Mouse (Mus musculus) forebrain, embryonic 15.5 days (tissue): ENCODE measurements around the gene Hacd2. TPM values are rescaled to one million over a fixed set of nuclear protein-coding genes. Genes with fewer than 3 reads are reported as not detected.

ENCODE experiments used
- ATAC-seq: fragments of 200-750 bp; cut with Nextera tagmentation; replicated peaks from 2 replicates; pipeline ENCODE4 v1.8.0; 2017; ENCODE audit warnings: mild to moderate bottlenecking, moderate TSS enrichment, moderate library complexity
- H3K27ac ChIP-seq: fragments of 300-500 bp; sonication (generic); replicated peaks from 2 replicates; pipeline ENCODE4 v1.5.1; 2015; ENCODE audit warnings: mild to moderate bottlenecking, inconsistent platforms
- H3K27me3 ChIP-seq: fragments of 300-500 bp; sonication (generic); 2 replicates; pipeline ENCODE4 v1.6.1; 2015; ENCODE audit warnings: inconsistent platforms
- H3K36me3 ChIP-seq: fragments of 300-500 bp; sonication (generic); 2 replicates; pipeline ENCODE4 v1.6.1; 2015; ENCODE audit warnings: mild to moderate bottlenecking, inconsistent platforms
- H3K4me1 ChIP-seq: fragments of 300-500 bp; sonication (generic); 2 replicates; pipeline ENCODE4 v1.6.1; 2015; ENCODE audit warnings: inconsistent platforms
- H3K4me2 ChIP-seq: fragments of 300-500 bp; sonication (generic); replicated peaks from 2 replicates; pipeline ENCODE4 v1.6.1; 2015; ENCODE audit warnings: mild to moderate bottlenecking, inconsistent platforms
- H3K4me3 ChIP-seq: fragments of 300-500 bp; sonication (generic); 2 replicates; pipeline ENCODE4 v1.5.1; 2015; ENCODE audit warnings: mild to moderate bottlenecking, inconsistent platforms
- H3K9ac ChIP-seq: fragments of 300-500 bp; sonication (generic); replicated peaks from 2 replicates; pipeline ENCODE4 v1.6.1; 2015; ENCODE audit warnings: mild to moderate bottlenecking, inconsistent platforms
- H3K9me3 ChIP-seq: fragments of 300-500 bp; sonication (generic); 2 replicates; pipeline ENCODE4 v1.6.1; 2016; ENCODE audit warnings: inconsistent platforms
- WGBS: fragments of 180-500 bp; shearing (Covaris S2); methylation state at CpG from one replicate; pipeline ENCODE4 v1.1.7; 2015; ENCODE audit warnings: mixed read lengths; 5-methylcytosine and 5-hydroxymethylcytosine counted together
- polyA plus RNA-seq: library from polyadenylated mRNA; unstranded; fragments of >200 nt; fragmentation: Nextera tagmentation; extraction: Ambion mirVana; gene quantifications from 2 replicates; pipeline ENCODE4 v1.2.1, GENCODE M21; 2015

The Hacd2 gene
- polyA plus RNA-seq, 1 experiment from 2014 or later: 39.6 TPM

DNA sequence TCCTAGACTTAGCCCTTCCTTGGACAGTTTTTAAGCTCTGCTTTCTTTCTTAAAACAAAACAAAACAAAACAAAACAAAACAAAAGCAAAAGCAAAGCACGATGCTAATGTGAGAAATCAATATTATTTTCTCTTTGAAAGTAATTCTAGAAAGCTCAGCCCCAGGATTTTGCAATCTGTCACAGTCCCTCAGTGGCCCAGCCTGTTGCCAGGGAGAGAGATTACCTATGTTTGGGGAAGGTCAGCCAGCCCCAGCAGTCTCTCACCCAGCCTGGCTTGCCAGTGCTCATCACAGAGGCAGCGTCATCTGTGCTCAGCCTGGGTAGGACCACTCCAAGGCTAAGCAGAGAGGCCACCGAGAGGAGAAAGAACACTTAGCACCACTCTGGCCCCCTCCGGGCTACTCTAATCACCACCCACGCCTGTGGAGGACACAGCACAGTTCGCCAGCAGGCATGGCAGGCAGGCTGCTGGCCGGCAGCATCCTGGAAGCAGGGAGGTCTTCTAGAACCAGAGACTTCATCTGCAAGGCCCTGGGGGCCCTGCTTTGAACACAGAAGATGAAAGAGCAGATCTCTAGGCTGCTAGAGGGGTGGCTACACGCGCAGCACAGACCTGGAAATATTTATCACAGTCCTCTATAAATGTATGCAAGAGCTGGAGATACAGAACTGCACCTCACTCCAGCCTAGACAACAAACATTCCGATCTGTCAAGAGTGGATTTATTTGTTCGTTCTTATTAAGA, 117.8 kb downstream of the Hacd2 start:
- no peaks in the 10 kb centered on the region for H3K36me3 ChIP-seq
- peak; percentile 88 for ATAC-seq
- H3K4me1 ChIP-seq: peaks cover 20% of the 10 kb centered on the region
- no peak overlapping the region for H3K9ac ChIP-seq
- peak overlapping the region; percentile 12 for H3K4me2 ChIP-seq
- no peaks in the 10 kb centered on the region for H3K9me3 ChIP-seq
- peak overlapping the region; percentile 60 for H3K27ac ChIP-seq
- WGBS: 13% methylated on average over 11 of the region's 11 CpGs
- no peaks in the 10 kb centered on the region for H3K27me3 ChIP-seq
- H3K4me3 ChIP-seq: no peak overlapping the region

DNA sequence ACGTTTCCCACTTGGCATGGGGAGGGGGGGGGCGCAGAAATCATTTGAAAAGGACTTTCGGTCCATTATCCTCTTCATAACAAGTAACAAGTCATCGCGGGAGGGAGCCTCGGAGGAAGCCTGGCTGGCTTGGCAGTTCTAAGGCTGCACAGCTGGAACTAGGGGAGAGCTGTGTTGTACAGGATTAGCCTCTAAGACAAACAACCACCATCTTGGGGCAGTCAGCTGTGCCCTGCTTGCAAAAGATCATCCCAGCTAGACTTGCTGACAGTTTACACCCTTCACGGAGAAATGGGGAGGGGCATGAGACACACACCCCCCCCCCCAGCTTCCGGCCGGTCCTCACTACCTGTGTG, 118.4 kb downstream of the Hacd2 start:
- H3K4me2 ChIP-seq: peak overlapping the region; percentile 12; the same call in 1 of the 2 replicates
- WGBS: 20% methylated on average over 9 of the region's 9 CpGs
- no peaks in the 10 kb centered on the region for H3K9me3 ChIP-seq
- H3K27ac ChIP-seq: peak overlapping the region; percentile 60; the same call in 1 of the 2 replicates
- H3K9ac ChIP-seq: no peak overlapping the region
- no peaks in the 10 kb centered on the region for H3K36me3 ChIP-seq
- H3K4me1 ChIP-seq: peaks cover 20% of the 10 kb centered on the region
- no peak for ATAC-seq
- no peak overlapping the region for H3K4me3 ChIP-seq
- no peaks in the 10 kb centered on the region for H3K27me3 ChIP-seq

DNA sequence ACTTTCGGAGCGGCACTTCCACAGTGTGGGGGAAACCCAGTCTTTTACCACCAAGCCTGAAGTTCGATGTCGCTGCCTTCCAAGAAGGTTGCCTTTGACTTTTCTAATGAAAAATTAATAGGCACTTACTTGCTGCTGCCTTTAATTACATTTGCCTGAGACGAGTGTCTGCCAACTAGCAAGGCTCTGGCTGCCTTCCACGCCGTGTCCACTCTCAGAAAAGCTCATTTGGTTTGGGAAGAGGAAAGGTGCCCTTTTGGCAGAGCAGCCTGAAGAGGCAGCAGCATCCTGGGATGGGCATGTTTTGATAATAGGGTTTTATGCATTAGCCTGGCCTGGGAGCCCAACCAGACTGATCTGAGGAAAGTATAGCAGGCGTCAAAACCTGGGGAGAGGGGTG, 119.6 kb downstream of the Hacd2 start:
- Histone ChIP-seq H3K27ac (no peak overlapping the region), H3K9ac (no peak overlapping the region), H3K9me3 (no peaks in the 10 kb centered on the region), H3K4me1 (peaks cover 20% of the 10 kb centered on the region), H3K27me3 (no peaks in the 10 kb centered on the region), H3K4me2 (no peak overlapping the region), H3K4me3 (no peak overlapping the region), H3K36me3 (no peaks in the 10 kb centered on the region)
- WGBS: 56% methylated on average over 8 of the region's 8 CpGs
- no peak for ATAC-seq

DNA sequence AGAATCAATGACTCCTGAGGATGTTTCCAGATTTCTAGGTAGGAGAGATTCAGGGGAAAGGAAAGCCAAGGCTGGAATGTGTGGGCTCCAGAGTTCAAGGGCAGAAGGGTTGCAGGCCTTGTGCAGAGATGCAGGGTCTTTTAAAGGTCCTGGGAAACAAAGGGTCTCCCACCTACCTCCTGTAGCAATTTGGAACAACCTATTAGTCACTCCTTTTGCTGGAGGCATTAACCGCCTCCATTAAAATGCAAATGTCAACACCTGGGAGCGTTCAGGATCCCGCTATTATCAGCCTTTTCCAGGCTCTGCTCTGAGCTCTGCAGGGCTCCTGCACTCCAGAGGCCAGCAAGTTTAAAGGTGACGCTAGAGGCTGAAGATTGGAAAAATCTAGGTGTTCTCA, 123.9 kb downstream of the Hacd2 start:
- ATAC-seq: no peak
- no peak overlapping the region for H3K4me2 ChIP-seq
- 15% methylated on average over 4 of the region's 4 CpGs for WGBS

DNA sequence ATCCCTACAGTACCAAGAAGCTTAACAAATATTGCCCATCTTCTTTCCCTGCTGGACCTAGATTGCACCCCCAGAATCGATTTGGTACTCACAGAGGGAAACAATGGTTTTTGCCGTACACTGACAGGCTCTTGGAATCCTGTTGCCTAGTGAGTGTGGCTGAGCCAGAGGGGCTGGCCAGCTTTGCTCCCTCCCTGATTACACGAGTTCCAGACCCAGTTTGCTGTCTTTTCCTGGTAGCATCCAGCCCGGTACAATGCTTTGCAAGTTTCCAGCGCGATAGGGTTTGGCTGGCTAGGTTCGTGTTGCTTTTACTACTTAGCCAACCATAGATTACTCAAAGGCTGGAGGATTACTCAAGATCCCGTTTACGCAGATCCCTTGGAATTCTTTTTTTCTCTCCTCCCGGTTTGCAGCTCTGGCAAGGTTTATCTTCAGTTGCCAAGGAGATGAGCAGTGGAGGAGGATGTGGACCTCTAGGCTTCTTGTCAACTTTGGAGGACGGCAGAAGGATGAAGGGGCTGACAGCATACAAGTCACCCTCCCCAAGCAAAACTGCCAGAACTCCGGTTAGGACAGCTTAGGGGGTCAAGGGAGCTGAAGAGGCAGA, 131.0 kb downstream of the Hacd2 start:
- Histone ChIP-seq H3K9me3 (no peaks in the 10 kb centered on the region), H3K9ac (no peak overlapping the region), H3K4me3 (no peak overlapping the region), H3K4me2 (no peak overlapping the region), H3K27me3 (peaks cover 17% of the 10 kb centered on the region), H3K27ac (no peak overlapping the region), H3K36me3 (no peaks in the 10 kb centered on the region), H3K4me1 (peaks cover 41% of the 10 kb centered on the region)
- no peak for ATAC-seq
- WGBS: 3% methylated on average over 12 of the region's 12 CpGs

More for the DNA sequence above, 123.9 kb downstream of the Hacd2 start:
- Histone ChIP-seq H3K27me3 (no peaks in the 10 kb centered on the region), H3K36me3 (no peaks in the 10 kb centered on the region), H3K27ac (no peak overlapping the region), H3K9ac (no peak overlapping the region), H3K9me3 (no peaks in the 10 kb centered on the region), H3K4me3 (no peak overlapping the region), H3K4me1 (peaks cover 2% of the 10 kb centered on the region; the same call in 1 of the 2 replicates)

DNA sequence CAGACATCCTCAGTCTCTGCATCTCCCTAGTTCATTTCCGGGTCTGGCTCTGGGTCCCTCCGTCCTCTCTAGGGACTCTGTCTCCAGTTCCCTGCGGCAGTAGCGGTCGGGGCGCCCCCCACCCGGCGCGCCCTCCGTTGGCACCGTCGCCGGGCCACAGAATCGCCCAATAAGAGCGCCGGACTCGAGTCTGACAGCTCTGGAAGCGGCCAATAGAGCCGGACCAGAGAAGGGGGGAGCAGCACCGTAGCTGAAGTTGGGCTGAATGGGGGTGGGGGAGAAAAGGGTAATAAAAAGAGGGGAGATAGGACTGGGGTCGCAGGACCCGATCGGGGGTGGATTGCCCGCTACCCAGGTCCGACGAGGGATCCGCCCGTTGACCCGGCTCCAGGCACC, 132.0 kb downstream of the Hacd2 start:
- Histone ChIP-seq H3K36me3 (no peaks in the 10 kb centered on the region), H3K9me3 (no peaks in the 10 kb centered on the region), H3K4me1 (peaks cover 51% of the 10 kb centered on the region), H3K4me2 (peak overlapping the region; percentile 75), H3K27ac (peak overlapping the region; percentile 87), H3K27me3 (peaks cover 17% of the 10 kb centered on the region), H3K4me3 (peak overlapping the region; percentile 83), H3K9ac (peak overlapping the region; percentile 78)
- peak; percentile 77 for ATAC-seq
- 0% methylated on average over 29 of the region's 29 CpGs for WGBS

DNA sequence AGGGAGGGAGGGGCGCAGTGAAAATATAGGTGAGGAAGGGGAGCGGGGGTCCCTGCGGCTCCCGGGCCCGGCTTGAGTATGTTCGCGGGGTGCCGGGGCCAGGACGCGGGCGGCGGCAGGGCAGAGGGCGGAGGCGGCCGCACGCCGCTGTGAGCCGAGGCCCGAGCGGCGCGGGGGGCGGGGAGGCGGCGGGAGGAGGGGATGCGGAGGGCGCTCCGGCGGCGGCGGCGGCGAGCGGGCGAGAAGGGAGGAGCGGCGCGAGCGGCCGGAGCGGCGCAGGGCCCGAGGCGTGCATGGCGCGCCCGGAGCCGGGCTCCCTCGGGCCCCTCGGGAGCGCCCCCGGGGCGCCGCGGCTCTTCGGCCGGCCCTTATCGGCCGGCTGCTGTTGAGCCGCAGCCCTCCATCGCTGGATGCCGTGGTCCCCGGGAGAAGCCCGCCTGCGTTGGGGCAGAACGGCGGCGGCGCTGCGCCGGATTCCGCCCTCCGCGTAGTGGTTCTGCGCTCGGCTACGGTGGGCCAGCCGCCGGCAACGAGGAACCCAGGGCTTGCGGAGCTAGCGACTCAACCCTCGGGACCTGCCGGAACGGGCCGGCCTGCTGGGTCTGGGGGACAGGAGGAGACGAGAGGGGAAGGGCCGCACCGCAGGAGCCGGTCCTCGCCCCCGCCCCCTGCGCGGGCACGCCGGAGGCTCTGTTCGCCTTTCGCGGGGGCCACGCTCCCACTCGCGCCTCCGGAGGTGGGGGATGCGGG, 132.6 kb downstream of the Hacd2 start, which contains the start of gene Adcy5:
TSS of gene Adcy5 (plus strand) at position 237 of the 750 bp plus-strand sequence.
- under 1% methylated on average over 97 of the region's 104 CpGs for WGBS
- Histone ChIP-seq H3K4me1 (peaks cover 56% of the 10 kb centered on the region), H3K4me2 (peak within 1 kb of the TSS; percentile 75), H3K9ac (peak within 1 kb of the TSS; percentile 78), H3K4me3 (peak within 1 kb of the TSS; percentile 83), H3K9me3 (no peaks in the 10 kb centered on the region), H3K27me3 (peaks cover 17% of the 10 kb centered on the region), H3K36me3 (no peaks in the 10 kb centered on the region), H3K27ac (peak within 1 kb of the TSS; percentile 87)
- ATAC-seq: peak; percentile 68

DNA sequence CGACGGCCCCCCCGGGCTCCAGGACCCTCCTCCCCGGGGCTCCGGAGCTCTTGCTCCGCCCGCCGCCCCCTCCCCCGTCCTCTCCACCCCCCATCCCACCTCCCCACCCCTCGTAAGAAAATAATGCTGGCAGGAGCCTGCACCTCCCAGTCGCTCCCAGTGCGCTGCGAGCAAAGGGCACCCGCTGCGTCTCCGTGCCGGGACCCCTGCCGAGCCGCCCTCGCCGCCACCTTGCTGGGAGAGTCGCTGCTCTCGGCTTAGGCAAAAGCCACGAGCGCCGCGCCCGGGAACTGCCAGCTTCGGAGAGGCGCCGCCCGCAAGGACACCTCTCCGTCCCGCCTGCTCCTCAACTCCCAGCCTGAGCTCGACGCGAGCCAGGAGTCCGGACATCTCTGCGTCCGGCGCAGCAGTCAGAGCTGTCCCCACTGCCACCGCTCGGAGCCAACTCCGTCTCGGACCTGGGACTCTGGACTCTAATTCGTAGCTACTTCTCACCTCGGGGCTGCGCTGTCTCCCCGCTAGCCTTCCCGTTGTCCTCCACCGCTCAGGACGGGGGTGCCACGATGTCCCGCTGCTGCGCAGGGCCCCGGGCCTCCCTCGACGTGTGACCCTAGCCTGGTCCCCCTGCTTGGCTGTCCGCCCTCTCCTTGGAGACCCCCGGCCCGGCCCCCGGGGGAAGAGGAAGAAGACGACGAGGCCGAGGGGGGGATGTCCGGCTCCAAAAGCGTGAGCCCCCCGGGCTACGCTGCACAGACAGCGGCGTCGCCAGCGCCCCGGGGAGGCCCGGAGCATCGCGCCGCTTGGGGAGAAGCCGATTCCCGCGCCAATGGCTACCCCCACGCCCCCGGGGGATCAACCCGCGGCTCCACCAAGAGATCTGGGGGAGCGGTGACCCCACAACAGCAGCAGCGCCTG, 133.4 kb downstream of the Hacd2 start:
- Histone ChIP-seq H3K4me3 (peak overlapping the region; percentile 83), H3K36me3 (no peaks in the 10 kb centered on the region), H3K9ac (peak overlapping the region; percentile 78), H3K27me3 (peaks cover 17% of the 10 kb centered on the region), H3K9me3 (no peaks in the 10 kb centered on the region), H3K4me1 (peaks cover 65% of the 10 kb centered on the region), H3K27ac (peak overlapping the region; percentile 87), H3K4me2 (peak overlapping the region; percentile 75)
- under 1% methylated on average over 85 of the region's 87 CpGs for WGBS
- peak; percentile 21; the same call in 1 of the 2 replicates for ATAC-seq

DNA sequence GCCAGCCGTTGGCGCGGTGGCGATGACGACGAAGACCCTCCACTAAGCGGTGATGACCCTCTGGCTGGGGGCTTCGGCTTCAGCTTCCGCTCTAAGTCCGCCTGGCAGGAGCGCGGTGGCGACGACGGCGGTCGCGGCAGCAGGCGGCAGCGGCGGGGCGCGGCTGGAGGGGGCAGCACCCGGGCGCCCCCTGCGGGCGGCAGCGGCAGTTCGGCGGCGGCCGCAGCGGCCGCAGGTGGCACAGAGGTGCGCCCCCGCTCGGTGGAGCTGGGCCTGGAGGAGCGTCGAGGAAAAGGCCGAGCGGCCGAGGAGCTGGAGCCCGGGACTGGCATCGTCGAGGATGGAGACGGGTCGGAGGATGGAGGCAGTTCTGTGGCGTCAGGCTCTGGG, 134.1 kb downstream of the Hacd2 start:
- ATAC-seq: no peak
- Histone ChIP-seq H3K27me3 (peaks cover 17% of the 10 kb centered on the region), H3K4me1 (peaks cover 71% of the 10 kb centered on the region), H3K9me3 (no peaks in the 10 kb centered on the region), H3K4me2 (peak overlapping the region; percentile 75), H3K27ac (no peak overlapping the region), H3K4me3 (peak overlapping the region; percentile 83), H3K36me3 (no peaks in the 10 kb centered on the region), H3K9ac (peak overlapping the region; percentile 78)
- 3% methylated on average over 48 of the region's 48 CpGs for WGBS

DNA sequence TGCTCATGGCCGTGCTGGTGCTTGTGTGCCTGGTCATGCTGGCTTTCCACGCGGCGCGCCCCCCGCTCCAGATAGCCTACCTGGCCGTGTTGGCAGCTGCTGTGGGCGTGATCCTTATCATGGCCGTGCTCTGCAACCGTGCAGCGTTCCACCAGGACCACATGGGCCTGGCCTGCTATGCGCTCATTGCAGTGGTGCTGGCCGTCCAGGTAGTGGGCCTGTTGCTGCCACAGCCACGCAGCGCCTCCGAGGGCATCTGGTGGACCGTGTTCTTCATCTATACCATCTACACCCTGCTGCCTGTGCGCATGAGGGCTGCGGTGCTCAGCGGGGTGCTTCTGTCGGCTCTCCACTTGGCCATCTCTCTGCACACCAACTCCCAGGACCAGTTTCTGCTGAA, 134.6 kb downstream of the Hacd2 start:
- Histone ChIP-seq H3K9ac (no peak overlapping the region), H3K4me1 (peaks cover 71% of the 10 kb centered on the region), H3K27me3 (peaks cover 17% of the 10 kb centered on the region), H3K27ac (no peak overlapping the region), H3K36me3 (no peaks in the 10 kb centered on the region), H3K4me3 (peak overlapping the region; percentile 83), H3K9me3 (no peaks in the 10 kb centered on the region), H3K4me2 (peak overlapping the region; percentile 75)
- 80% methylated on average over 21 of the region's 21 CpGs for WGBS
- ATAC-seq: no peak
